Mouse (Mus musculus) liver, postnatal 0 days (tissue): Measurements from ENCODE around the gene Stx3.

Source experiments
- CTCF ChIP-seq: sonication (generic); IDR thresholded peaks from 2 replicates; pipeline ENCODE4 v1.5.1; 2016; ENCODE audit warnings: antibody characterized with exemption, low read depth
- EP300 ChIP-seq: IDR thresholded peaks from 2 replicates; pipeline ENCODE4 v1.6.1; 2016; ENCODE audit warnings: antibody characterized with exemption, low read depth, mild to moderate bottlenecking

- TF ChIP-seq CTCF, result no peak
- TF ChIP-seq EP300, result no peak
Measured at GRCm38 (mm10) chr19:11846333-11846732, 27.1 kb upstream of the Stx3 start.
